Mouse (Mus musculus): Measurements from ENCODE around the gene A2ml1. TPM values are rescaled to one million over a fixed set of nuclear protein-coding genes. Genes with fewer than 3 reads are reported as not detected.

Gene A2ml1
- not detected for total RNA-seq (2023)

GRCm38 (mm10) chr6:128581508-128581907, at the start of gene A2ml1:
TSS of gene A2ml1 (minus strand) at chr6:128581608.

GRCm38 (mm10) chr6:128623433-128623832, 42.0 kb upstream of the A2ml1 start, which contains the start of gene Klrb1a:
TSS of gene Klrb1a (minus strand) at chr6:128623533.

GRCm38 (mm10) chr6:128526601-128527000, 54.8 kb downstream of the A2ml1 start, which contains the start of gene Pzp:
TSS of gene Pzp (minus strand) at chr6:128526720.

Other genes with a start within 250 kb of the A2ml1 start
- under 1 TPM; 0.55 TPM for gene Tulp3, start 225.8 kb downstream of the A2ml1 start, total RNA-seq (2023)
- 10 to 100 TPM; 38.0 to 38.3 TPM for gene Rhno1, start 218.7 kb downstream of the A2ml1 start, total RNA-seq (2023)
- gene Foxm1, start 218.6 kb downstream of the A2ml1 start, total RNA-seq (2023): 10 to 100 TPM; 57.6 to 59.5 TPM
- gene Tex52, start 206.2 kb downstream of the A2ml1 start, total RNA-seq (2023): under 1 TPM in 1 of 2 experiments, not detected in 1; 0.29 TPM
- not detected for gene Gm44596, start 206.1 kb downstream of the A2ml1 start, total RNA-seq (2023)
- not detected for gene Nrip2, start 182.3 kb downstream of the A2ml1 start, total RNA-seq (2023)
- gene Itfg2, start 156.7 kb downstream of the A2ml1 start, total RNA-seq (2023): 10 to 100 TPM; 11.0 to 14.1 TPM
- 10 to 100 TPM; 44.7 to 53.1 TPM for gene Fkbp4, start 142.9 kb downstream of the A2ml1 start, total RNA-seq (2023)
- gene Pzp, start 54.9 kb downstream of the A2ml1 start, total RNA-seq (2023): not detected
- gene Klrb1a, start 41.9 kb upstream of the A2ml1 start, total RNA-seq (2023): not detected
- gene Clec2h, start 80.8 kb upstream of the A2ml1 start, total RNA-seq (2023): not detected
- not detected for gene Klrb1, start 141.5 kb upstream of the A2ml1 start, total RNA-seq (2023)
- under 1 TPM in 1 of 2 experiments, not detected in 1; 0.20 TPM for gene Klrb1c, start 207.6 kb upstream of the A2ml1 start, total RNA-seq (2023)
- gene Gm44511, start 244.7 kb upstream of the A2ml1 start, total RNA-seq (2023): not detected
- not detected for gene Klrb1b, start 244.7 kb upstream of the A2ml1 start, total RNA-seq (2023)

All from neutrophil, adult 83 days (primary cell).